Comparison of ENCODE assay signal across 17 mouse cellular contexts in genomic region chr4:123598519-123599228, GRCm38 (mm10).
DNase-seq lines count a peak whose midpoint lies in the region; ATAC-seq and TF ChIP-seq lines count a peak whose summit lies in the region.
"Had no signal": no experiment of that assay in that cellular context is flagged by ENCODE, and none has a peak within 500 bp of the region (broad histone marks: within the 10 kb centered on the region; RNA-seq: fewer than 3 reads in every experiment).

No protein-coding gene starts in this region.

- no peak for TF ChIP-seq CTCF in kidney, adult 2 months (conservative IDR thresholded peaks at IDR 0.05; ENCODE audit: insufficient read depth, insufficient read length, low read depth, low read length)
- no peak for TF ChIP-seq CTCF in testis, adult 2 months (IDR thresholded peaks at IDR 0.05; ENCODE audit: control insufficient read depth, insufficient read depth, insufficient replicate concordance, low read depth, low read length)

- no peak overlapping the region for H3K4me3 ChIP-seq in kidney, adult 2 months (ENCODE audit: insufficient read depth, low read depth, low read length)
- H3K4me3 ChIP-seq in lung, embryonic 16.5 days (ENCODE audit: low read length), result no peak overlapping the region
- no peak overlapping the region for H3K4me3 ChIP-seq in testis, adult 2 months (ENCODE audit: control insufficient read depth, low read depth, low read length)
- H3K4me3 ChIP-seq: embryonic facial prominence, embryonic 12.5 days; heart, embryonic 13.5 days; limb, embryonic 10.5 days had no signal

- H3K36me3 ChIP-seq in kidney, adult 2 months (ENCODE audit: control insufficient read depth, insufficient read depth, low read length), result no peaks in the 10 kb centered on the region
- no peaks in the 10 kb centered on the region for H3K36me3 ChIP-seq in lung, embryonic 16.5 days (ENCODE audit: control insufficient read depth, insufficient read depth, low read length)
- no peaks in the 10 kb centered on the region for H3K36me3 ChIP-seq in testis, adult 2 months (ENCODE audit: control insufficient read depth, insufficient read depth, low read length)
- H3K36me3 ChIP-seq: embryonic facial prominence, embryonic 12.5 days; heart, embryonic 13.5 days; limb, embryonic 10.5 days had no signal

- 75% methylated on average over 11 of the region's 11 CpGs for WGBS in kidney, adult 2 months
- 48% methylated on average over 11 of the region's 11 CpGs for WGBS in lung, embryonic 16.5 days

- peak; percentile 33 for DNase-seq in kidney, adult 2 months
- DNase-seq in kidney, adult 11 months, result no peak
- no peak for DNase-seq in lung, postnatal 14 days
- DNase-seq in testis, postnatal 10 days (ENCODE audit: low spot score), result no peak
- no peak for DNase-seq in layer of hippocampus, postnatal 25 days (ENCODE audit: extremely low spot score in 1 of 2, low spot score in 1 of 2)
- DNase-seq: cerebellum, adult 9-10 months; forebrain, postnatal 0 days; heart, postnatal 4 days; kidney, adult 18-20 months; right cerebral cortex, postnatal 25 days; thymus, adult 2 months had no signal

- H3K4me2 ChIP-seq in lung, embryonic 16.5 days (ENCODE audit: low read depth, low read length), result no peak overlapping the region
- H3K4me2 ChIP-seq: embryonic facial prominence, embryonic 12.5 days; heart, embryonic 13.5 days had no signal

- TF ChIP-seq POLR2A in kidney, adult 2 months (IDR thresholded peaks at IDR 0.05; ENCODE audit: low read depth, low read length), result no peak
- TF ChIP-seq POLR2A in testis, adult 2 months (IDR thresholded peaks at IDR 0.05; ENCODE audit: control insufficient read depth, low read depth, low read length), result no peak

- H3K9me3 ChIP-seq in lung, embryonic 16.5 days (ENCODE audit: control insufficient read depth, low read length), result no peaks in the 10 kb centered on the region
- H3K9me3 ChIP-seq: embryonic facial prominence, embryonic 12.5 days; heart, embryonic 13.5 days; limb, embryonic 10.5 days had no signal

- H3K27me3 ChIP-seq in kidney, adult 2 months (replicated peaks; ENCODE audit: control insufficient read depth, insufficient read depth, low read length), result no peaks in the 10 kb centered on the region
- H3K27me3 ChIP-seq in lung, embryonic 16.5 days (ENCODE audit: control insufficient read depth, insufficient read depth, low read depth, low read length), result no peaks in the 10 kb centered on the region
- H3K27me3 ChIP-seq in testis, adult 2 months (ENCODE audit: control insufficient read depth, insufficient read depth, low read length), result no peaks in the 10 kb centered on the region
- H3K27me3 ChIP-seq: embryonic facial prominence, embryonic 12.5 days; heart, embryonic 13.5 days had no signal

- ATAC-seq in lung, embryonic 16.5 days (ENCODE audit: low read depth), result peak; percentile 34; the same call in 1 of the 2 replicates
- ATAC-seq: forebrain, postnatal 0 days had no signal

- H3K27ac ChIP-seq in kidney, adult 2 months (ENCODE audit: insufficient read depth, low read depth, low read length), result peak overlapping the region; percentile 2; the same call in 1 of the 2 replicates
- H3K27ac ChIP-seq in lung, embryonic 16.5 days (ENCODE audit: low read length), result peak overlapping the region; percentile 43
- H3K27ac ChIP-seq in testis, adult 2 months (ENCODE audit: control insufficient read depth, insufficient read depth, low read depth, low read length), result peak overlapping the region; percentile 27; the same call in 1 of the 2 replicates
- H3K27ac ChIP-seq: embryonic facial prominence, embryonic 12.5 days; heart, embryonic 13.5 days; limb, embryonic 10.5 days; liver, embryonic 14.5 days had no signal

- H3K4me1 ChIP-seq in kidney, adult 2 months (ENCODE audit: control insufficient read depth, insufficient read depth, low read length), result peaks cover 13% of the 10 kb centered on the region
- H3K4me1 ChIP-seq in lung, embryonic 16.5 days (replicated peaks; ENCODE audit: control insufficient read depth, insufficient read depth, low read length), result peaks cover 31% of the 10 kb centered on the region
- no peaks in the 10 kb centered on the region for H3K4me1 ChIP-seq in testis, adult 2 months (ENCODE audit: control insufficient read depth, insufficient read depth, low read length)

- H3K9ac ChIP-seq in lung, embryonic 16.5 days (ENCODE audit: low read length), result no peak overlapping the region
- H3K9ac ChIP-seq: embryonic facial prominence, embryonic 12.5 days; forebrain, postnatal 0 days; heart, embryonic 13.5 days; liver, embryonic 14.5 days had no signal
